Mouse (Mus musculus) stomach, embryonic 15.5 days (tissue): ENCODE measurements at regions not wholly inside any gene's neighbourhood (a gene's known extent, or its start where the extent isn't known, plus 50 kb on each side); places are given as distances from the start of the nearest gene placed in this dataset.

ENCODE experiments used
- ATAC-seq: fragments of 200-750 bp; cut with Nextera tagmentation; 2 replicates; pipeline ENCODE4 v1.8.0; 2017; ENCODE audit warnings: low read depth, moderate number of reproducible peaks, moderate TSS enrichment; ENCODE audit not compliant: insufficient read depth, low FRiP score
- H3K27ac ChIP-seq: fragments of 300-500 bp; sonication (generic); 2 replicates; pipeline ENCODE4 v1.5.1; 2015; ENCODE audit warnings: mild to moderate bottlenecking, inconsistent platforms
- H3K27me3 ChIP-seq: fragments of 300-500 bp; sonication (generic); replicated peaks from 2 replicates; pipeline ENCODE4 v1.6.1; 2015; ENCODE audit warnings: inconsistent platforms
- H3K36me3 ChIP-seq: fragments of 300-500 bp; sonication (generic); 2 replicates; pipeline ENCODE4 v1.6.1; 2015; ENCODE audit warnings: inconsistent platforms
- H3K4me1 ChIP-seq: fragments of 300-500 bp; sonication (generic); 2 replicates; pipeline ENCODE4 v1.6.1; 2015; ENCODE audit warnings: inconsistent platforms
- H3K4me2 ChIP-seq: fragments of 300-500 bp; sonication (generic); 2 replicates; pipeline ENCODE4 v1.6.1; 2015; ENCODE audit warnings: mild to moderate bottlenecking, inconsistent platforms
- H3K4me3 ChIP-seq: fragments of 300-500 bp; sonication (generic); replicated peaks from 2 replicates; pipeline ENCODE4 v1.5.1; 2015; ENCODE audit warnings: inconsistent platforms
- H3K9ac ChIP-seq: fragments of 300-500 bp; sonication (generic); 2 replicates; pipeline ENCODE4 v1.6.1; 2015; ENCODE audit warnings: inconsistent platforms
- H3K9me3 ChIP-seq: fragments of 300-500 bp; sonication (generic); 2 replicates; pipeline ENCODE4 v1.6.1; 2016; ENCODE audit warnings: inconsistent platforms
- WGBS: fragments of 180-500 bp; shearing (Covaris S2); methylation state at CpG from one replicate; pipeline ENCODE4 v1.1.7; 2015; 5-methylcytosine and 5-hydroxymethylcytosine counted together

DNA sequence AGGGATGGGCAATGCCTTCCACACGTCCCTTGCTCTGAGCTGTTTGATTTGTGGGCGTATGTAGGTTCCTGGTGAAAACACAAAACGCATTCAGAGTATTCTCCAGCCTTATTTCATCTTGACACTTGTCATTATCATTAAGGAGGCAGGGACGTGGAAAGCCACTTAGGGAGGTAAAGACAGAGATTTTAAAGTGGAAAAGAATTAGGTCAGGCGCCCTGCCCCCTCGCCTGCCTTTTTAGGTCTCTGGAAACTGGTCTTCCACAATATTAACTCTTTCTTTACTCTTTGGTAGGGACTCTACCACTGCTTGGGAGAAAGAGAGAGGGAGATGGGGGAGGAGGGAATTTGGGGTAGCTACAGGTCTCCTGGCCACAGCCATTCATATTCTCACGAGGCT is 146.6 kb downstream of the BC067074 start:
- Histone ChIP-seq H3K36me3 (no peaks in the 10 kb centered on the region), H3K9me3 (no peaks in the 10 kb centered on the region), H3K27me3 (no peaks in the 10 kb centered on the region), H3K4me3 (no peak overlapping the region), H3K4me2 (no peak overlapping the region), H3K4me1 (peaks cover 7% of the 10 kb centered on the region; the same call in 1 of the 2 replicates), H3K9ac (no peak overlapping the region), H3K27ac (peak overlapping the region; percentile 3; the same call in 1 of the 2 replicates)
- no peak for ATAC-seq
- 31% methylated on average over 7 of the region's 7 CpGs for WGBS

DNA sequence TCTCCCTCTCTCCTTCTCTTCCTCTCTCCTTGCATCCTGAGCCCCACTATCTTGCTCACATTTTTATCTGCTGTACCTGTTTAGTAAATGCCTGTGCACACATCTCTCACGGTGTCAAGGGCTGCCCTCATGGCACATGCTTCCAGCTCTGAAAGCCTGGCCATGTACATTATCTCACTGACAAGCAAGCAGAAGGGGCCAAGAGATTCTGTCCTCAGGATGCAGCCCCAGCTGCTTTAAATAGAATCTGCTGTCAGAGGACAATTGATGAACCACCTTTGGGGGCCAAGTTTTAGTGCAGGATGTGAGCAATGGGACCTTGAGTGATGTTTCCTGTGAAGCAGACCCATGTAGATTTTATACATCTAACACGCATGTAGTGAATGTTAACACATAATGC is 145.9 kb downstream of the BC067074 start:
- Histone ChIP-seq H3K27me3 (no peaks in the 10 kb centered on the region), H3K9ac (no peak overlapping the region), H3K27ac (no peak overlapping the region), H3K36me3 (no peaks in the 10 kb centered on the region), H3K4me1 (peaks cover 7% of the 10 kb centered on the region; the same call in 1 of the 2 replicates), H3K4me3 (no peak overlapping the region), H3K4me2 (no peak overlapping the region), H3K9me3 (no peaks in the 10 kb centered on the region)
- WGBS, result 23% methylated on average over 2 of the region's 2 CpGs
- no peak for ATAC-seq

DNA sequence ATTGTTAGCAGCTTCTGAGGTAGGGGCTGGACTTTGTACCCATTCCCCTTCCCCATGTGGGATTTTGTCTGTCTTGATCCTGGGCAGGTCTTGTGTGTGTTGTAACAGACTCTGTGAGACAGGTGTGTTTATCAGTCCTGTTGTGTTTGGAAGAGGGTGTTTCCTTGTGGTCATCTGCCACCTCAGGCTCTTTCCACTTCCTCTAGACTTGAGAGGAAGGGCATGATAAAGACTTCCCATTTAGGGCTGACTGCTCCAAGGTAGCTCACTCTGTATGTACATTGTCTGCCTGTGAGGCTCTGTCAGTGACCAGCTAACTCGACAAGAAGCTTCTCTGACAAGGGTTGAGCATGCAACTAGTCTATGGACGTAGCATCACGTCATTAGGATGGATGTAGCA is 143.3 kb downstream of the BC067074 start:
- 87% methylated on average over 3 of the region's 3 CpGs for WGBS
- no peaks in the 10 kb centered on the region for H3K27me3 ChIP-seq
- ATAC-seq, result no peak
- H3K4me3 ChIP-seq, result no peak overlapping the region
- H3K4me2 ChIP-seq, result no peak overlapping the region
- H3K4me1 ChIP-seq, result peaks cover 7% of the 10 kb centered on the region; the same call in 1 of the 2 replicates
- no peaks in the 10 kb centered on the region for H3K36me3 ChIP-seq
- H3K27ac ChIP-seq, result no peak overlapping the region
- H3K9me3 ChIP-seq, result no peaks in the 10 kb centered on the region
- H3K9ac ChIP-seq, result no peak overlapping the region

DNA sequence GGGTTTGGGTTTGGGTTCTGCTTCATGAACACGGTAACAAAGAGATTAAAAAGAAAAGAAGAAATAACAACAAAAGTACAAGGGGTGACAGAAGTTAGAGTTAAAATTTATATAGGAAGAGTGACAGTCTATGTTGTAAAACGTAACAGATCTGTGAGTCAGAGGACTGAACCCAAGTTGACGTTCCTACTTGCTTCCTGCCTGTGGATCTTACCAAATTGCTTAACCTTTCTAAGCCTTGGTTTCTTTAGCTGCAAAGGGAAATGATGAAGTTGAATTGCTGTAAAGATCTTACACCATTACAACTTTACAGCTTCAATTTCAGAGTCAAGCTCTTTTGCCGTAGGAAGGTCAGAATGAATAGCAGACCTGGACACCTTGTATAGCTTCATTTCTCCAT is 142.2 kb downstream of the BC067074 start:
- Histone ChIP-seq H3K36me3 (no peaks in the 10 kb centered on the region), H3K9ac (no peak overlapping the region), H3K9me3 (no peaks in the 10 kb centered on the region), H3K4me2 (no peak overlapping the region), H3K27ac (no peak overlapping the region), H3K27me3 (no peaks in the 10 kb centered on the region), H3K4me1 (peaks cover 4% of the 10 kb centered on the region; the same call in 1 of the 2 replicates), H3K4me3 (no peak overlapping the region)
- no peak for ATAC-seq
- WGBS, result 74% methylated on average over 4 of the region's 4 CpGs

DNA sequence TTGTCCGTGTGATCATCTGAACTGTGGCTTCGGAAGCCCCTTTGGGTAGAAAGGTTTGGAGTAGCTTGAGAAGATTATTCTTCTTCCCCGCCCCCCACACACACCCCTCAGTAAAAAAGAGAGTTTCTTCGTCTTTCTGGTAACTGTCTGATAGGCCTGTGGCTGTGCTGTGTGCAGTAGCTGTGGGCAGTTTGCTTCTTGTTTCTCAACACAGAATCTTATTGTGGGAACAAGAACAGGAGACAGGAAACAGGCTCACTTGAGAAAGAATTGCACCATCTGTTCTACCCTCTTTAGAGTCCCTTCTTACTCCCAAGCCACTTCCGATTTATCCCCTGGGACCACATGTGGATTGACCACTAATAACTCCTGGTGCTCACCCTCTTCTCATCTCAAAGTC is 140.5 kb downstream of the BC067074 start:
- Histone ChIP-seq H3K9ac (no peak overlapping the region), H3K27me3 (no peaks in the 10 kb centered on the region), H3K4me1 (no peaks in the 10 kb centered on the region), H3K36me3 (no peaks in the 10 kb centered on the region), H3K4me3 (no peak overlapping the region), H3K4me2 (no peak overlapping the region), H3K27ac (no peak overlapping the region), H3K9me3 (no peaks in the 10 kb centered on the region)
- WGBS, result 69% methylated on average over 5 of the region's 5 CpGs
- ATAC-seq, result no peak

DNA sequence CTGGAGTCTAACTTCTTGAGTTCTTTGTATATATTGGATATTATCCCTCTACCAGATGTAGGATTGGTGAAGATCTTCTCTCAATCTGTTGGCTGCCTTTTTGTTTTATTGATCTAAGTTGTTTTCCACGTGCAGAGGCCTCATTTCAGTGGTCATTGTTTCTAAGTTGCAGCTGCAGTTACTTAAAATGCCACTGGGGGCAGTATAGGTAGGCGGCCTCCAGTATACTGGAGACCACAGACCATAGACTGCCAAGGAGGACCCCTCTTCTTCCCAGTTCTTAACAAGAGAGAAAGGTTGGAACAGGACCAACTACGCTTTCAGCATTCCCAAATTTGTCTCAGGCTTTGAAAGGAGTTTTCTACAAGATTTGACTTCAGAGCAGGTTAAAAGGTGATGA is 136.7 kb downstream of the BC067074 start:
- H3K9me3 ChIP-seq, result no peaks in the 10 kb centered on the region
- no peak for ATAC-seq
- H3K9ac ChIP-seq, result no peak overlapping the region
- no peak overlapping the region for H3K27ac ChIP-seq
- no peaks in the 10 kb centered on the region for H3K27me3 ChIP-seq
- 42% methylated on average over 3 of the region's 3 CpGs for WGBS
- H3K4me3 ChIP-seq, result no peak overlapping the region
- H3K4me1 ChIP-seq, result no peaks in the 10 kb centered on the region
- no peaks in the 10 kb centered on the region for H3K36me3 ChIP-seq
- H3K4me2 ChIP-seq, result no peak overlapping the region
